Mouse (Mus musculus) yolk sac, embryonic 10.5 days (tissue): ENCODE data around the gene Tmem106c.
A peak's percentile ranks its signal among the peaks of the same experiment; 100 is the strongest.

Experiments
- DNase-seq: peaks from one replicate; pipeline ENCODE4 v3.0.0-alpha.2; 2017; ENCODE audit warnings: low spot score

Gene Tmem106c

DNA sequence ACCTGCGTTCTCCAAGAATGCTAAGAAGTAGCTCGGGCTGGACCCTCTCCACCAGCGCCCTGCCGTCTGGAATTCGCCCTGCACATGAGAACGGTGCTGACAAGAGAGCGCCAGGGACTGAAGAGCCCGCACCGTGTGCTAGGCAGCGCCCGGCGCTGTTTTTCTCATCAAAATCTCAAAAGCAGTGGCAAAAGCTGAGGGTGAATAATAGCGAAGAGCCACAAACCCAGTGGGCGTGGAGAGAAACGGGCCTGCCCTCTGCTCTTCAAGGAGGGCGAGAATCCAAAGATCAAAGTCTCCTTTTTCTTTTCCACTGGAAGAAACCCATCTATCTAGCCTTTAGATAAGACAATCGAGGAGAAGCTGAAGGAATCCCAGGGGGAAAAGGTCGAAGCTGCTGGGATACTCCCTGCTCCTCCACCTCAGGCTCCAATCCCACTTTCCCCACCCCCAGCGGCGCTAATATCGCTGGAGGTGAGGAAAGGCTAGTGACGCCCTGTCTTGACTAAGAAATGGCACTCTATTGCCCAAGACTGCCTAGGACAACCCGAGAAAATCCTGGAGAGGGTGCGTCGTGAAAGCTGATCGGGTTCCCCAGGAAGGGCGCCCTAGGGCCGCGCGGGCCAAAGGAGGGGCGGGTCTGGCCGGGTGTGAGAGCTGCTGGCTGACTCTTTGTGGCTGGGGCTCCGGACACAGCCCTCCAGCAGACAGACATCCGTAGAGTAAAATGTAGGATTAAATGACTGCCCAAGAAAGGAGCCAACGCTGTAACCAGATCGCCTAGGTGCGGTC, 37.5 kb downstream of the Tmem106c start:
- DNase-seq = peak; percentile 69

DNA sequence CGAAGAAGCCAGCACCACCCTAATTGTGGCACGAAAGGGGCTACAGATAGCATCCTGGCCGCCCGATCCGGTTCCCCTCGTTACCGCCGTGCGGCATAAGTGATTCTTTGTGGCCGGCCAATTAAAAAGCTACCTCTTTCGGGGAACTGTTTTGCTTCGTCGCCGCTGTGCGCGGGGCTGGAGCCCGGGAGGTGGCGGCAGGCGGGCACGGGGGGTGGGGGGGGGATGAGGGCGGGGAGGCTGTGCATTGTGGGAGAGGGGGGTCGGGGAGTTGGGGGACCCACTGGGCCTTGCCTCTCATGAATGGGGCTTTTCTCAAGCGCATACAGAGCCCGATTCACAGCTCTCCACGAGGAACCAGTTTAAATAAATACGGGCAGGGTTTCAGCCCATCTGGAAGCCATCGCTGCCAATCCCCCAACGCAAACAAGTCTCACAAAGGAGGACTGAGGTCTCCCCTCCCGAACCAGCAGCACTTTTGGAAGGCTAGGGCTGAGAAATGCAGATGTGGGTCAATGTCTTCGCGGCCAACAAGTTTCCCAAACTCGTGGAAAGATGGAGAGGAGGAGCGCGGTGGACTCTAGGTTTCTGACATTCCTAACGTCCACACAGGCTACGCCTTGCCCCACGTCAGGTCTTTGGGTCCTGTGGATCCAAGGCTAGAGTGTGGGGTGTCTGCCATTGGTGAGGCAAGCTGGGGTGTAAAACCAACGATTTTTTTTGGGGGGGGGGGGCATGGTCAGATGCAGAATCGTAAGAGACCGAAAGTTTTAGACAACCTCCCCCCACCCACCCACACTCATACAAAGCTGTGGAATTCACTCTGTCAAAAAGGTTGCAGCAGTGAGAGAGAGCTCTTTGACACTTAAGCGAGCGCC, 38.4 kb downstream of the Tmem106c start:
- peak; percentile 34 for DNase-seq

DNA sequence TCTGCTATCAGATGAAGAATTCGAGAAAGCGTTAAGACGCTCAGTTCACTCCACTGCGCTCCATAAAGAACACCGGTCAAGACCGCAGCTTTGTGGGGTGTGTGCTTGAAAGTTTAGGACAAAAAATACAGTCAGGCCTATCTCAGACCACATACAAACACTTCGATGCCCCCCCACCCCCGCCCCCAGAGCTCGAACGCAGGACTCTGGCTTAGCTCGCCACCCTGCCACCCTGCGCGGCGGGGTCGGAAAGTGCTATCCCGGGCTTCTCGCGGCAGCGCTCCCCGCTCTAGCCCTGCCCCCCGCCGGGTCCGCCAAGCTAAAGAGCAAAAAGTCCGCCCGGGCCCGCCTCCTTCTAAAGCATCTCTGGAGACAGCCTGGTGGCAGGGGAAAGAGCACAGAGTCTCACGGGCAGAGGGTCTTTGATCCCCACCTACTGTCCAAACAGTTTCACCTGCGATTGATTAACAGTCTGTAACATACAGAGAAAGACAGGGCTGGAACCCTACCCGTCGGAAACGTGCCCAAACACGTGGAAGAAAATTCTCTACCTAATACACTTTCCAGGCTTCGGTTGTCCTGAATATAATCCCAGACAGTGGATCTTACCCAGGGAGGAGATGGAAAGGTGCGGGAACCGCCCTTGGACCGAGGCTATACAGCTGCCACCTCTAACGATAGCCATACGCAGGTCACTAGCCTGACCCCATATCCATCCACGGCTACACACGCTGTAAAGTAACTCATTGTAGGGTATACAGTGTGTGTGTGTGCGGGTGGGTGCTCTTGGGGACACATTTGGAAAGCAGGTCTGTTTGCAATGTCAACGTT, 39.2 kb downstream of the Tmem106c start:
- DNase-seq = peak; percentile 56

DNA sequence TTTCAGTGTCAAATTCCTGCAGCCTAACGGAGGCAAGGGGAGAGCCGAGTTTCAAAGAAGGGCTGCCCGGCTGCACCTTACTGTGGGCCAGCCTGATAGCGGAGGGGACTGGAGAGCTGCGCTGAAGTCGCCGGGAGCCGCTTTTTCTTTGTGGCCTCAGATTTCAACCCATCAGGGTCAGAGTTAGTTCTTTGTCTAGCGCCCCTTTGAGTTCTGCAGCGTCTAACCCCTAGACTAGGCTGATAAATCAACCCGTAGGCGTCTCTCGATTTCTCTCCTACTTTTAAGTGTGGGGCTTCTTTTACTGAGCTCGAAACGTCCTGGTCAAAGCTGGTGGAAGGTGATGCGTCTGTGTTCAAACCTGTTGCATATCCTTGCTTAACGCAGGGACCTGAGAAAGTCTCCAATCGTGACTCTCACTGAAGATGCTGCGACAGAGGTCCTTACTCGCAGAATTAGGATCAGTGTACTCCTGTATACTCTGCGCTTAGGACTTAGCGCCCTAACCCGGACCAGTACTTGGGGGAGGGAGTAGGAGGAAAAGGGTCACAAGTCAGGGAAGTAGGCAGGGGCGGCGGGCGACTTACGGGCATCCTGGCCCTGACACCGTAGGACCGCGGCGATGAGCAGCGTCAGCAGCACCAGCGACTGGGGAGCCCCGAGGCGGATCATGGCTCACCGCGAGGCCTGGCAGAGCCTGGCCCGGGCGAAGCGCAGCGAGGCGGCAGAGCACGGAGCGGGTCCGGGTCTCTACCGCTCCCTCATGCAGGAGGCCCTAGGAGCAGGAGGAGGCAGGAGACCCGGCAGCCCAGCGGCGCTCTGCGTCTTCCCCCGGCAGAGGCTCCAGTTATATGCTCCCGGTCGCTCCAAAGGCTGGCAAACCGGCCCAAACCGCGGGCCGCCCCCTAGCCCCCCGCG, 40.1 kb downstream of the Tmem106c start, which contains the start of gene Col2a1:
Gene Col2a1, minus strand, starts transcription at position 874 of the 918 bp plus-strand sequence.
- DNase-seq = peak; percentile 54

DNA sequence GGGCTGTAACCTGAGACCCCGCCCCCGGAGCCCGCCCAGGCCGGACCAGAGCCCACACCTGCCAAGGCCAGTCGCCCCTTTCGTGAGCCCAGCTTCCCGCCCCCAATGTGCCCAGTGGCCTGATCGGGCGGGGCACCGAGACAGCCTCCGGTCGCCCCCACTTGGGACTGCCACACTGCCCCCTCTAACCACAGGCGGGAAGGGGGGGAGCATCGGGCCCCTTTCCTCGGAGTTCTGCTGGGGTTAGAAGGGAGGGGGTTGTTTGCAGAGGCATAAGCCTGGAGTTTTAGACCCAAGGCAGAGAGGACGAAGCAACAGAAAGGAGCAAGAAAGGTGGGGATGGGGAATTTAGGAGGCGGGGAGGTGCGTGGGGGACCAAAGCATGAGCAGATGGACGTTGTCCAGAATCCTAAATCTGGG, 40.8 kb downstream of the Tmem106c start:
- DNase-seq = no peak

DNA sequence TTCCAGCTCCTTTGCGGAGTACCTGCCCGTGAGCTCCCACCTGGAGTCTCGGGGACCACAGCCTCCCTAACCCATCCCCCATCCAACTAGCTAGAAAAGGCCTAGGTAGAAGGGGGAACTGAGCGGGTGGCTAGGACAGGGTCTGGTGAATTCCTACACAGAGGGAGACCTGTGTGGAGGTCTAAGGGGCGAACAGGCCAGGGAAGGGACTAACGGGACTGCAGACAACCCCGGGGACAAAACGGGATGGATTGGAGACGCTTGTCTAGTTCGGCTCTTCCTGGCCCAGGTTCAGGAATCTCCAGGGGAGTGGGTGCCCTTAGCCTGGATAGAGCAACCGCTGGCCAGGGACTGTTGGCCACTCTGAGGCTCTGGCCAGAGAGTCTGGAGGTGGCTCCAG, 41.2 kb downstream of the Tmem106c start:
- DNase-seq = no peak

DNA sequence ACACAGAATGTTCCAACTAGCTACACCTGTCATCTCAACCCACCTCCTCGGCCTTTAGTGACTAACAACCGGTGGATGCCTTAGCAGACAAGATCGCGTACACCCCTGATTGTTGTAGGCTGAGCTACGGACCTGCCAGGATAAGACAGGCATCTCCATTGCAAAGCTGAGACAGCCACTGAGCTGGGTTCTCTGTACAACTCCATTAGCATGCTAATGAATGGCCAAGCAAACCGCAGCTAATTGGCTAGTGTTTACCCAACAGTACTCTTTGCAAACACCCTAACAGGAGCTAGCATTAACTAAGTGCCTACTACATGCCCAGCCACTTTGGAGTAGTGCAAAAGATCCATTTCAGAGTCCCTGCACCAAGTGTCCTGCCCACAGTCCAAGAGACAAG, 48.8 kb downstream of the Tmem106c start:
- DNase-seq = no peak

DNA sequence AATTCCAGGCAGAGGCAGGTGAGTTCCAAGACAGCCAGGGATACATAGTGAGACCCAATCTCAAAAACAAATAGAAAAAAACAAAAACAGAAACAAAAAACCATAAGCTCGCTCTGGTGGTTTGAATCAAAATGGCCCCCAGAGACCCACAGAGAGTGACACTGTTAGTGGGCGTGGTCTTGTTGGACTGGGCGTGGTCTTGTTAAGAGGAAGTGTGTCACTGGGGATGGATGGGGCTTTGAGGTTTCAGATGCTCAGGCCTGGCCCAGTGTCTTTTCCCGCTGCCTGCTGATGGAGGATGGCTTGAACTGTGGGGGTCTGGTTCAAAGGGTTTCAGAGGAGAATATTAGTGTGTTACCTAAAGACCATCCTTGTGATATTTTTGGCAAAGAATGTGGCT, 53.9 kb downstream of the Tmem106c start:
- no peak for DNase-seq

DNA sequence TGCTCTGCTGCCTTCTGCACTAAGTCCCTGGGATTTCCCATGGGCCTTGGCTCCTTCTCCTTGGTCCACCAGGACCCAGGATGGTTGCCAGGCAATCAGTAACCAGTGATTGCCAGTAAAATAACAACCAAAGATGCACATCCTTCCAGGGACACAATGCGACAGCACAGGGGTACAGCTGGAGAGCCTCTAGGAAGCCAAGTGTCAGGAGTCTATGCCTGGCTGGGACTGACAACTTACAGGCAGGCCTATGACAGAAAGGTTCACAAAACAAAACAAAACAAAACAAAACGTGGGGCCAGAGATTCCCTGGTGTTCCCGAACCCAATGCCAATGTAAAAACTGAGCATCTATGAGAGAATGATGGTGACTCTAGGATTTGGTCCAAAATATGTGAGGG, 55.0 kb downstream of the Tmem106c start:
- no peak for DNase-seq
